Mouse (Mus musculus) T-helper 17 cell (primary cell): ENCODE measurements around the gene Spon1.

Experiments
- in situ Hi-C, 2 experiments: fragments of 300-600 bp; cut with MboI, MseI; formaldehyde crosslinking; loops; 1 replicate in 1 of 2; 2 replicates in 1 of 2; pipeline ENCODE4 v1.15.1; 2025; ENCODE audit warnings: high pct_unique_total_duplicates in 2 of 2

The Spon1 gene

DNA sequence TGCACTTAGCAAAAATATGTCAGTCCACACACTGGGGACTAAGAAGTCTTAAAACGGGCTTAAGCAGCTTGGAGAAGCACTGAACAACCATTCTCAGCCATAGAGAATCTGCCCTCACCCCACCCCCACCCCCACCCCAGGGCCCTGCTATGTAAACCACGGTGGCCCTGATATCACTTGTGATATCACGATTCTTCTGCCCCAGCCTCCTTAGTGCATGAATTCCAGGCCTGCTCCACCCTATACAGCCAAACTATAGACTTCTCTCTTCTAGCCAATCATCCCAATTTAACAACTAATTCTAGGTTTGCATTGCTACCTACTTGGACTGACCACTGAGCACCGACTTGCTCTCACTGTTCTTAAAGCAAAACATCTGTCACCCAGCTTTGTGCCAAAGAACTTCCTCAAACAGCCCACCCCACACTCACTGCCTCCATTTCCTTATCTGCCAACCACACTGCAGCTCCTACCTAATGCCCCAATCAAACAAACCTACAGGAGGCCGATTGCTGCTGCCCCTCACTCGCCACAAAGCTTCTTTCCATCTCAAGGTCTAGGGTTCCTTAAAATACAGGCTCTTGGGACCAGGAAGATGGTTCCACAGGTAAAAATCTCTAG is 278.2 kb downstream of the Spon1 start:
- in situ Hi-C loops: no loop called here

DNA sequence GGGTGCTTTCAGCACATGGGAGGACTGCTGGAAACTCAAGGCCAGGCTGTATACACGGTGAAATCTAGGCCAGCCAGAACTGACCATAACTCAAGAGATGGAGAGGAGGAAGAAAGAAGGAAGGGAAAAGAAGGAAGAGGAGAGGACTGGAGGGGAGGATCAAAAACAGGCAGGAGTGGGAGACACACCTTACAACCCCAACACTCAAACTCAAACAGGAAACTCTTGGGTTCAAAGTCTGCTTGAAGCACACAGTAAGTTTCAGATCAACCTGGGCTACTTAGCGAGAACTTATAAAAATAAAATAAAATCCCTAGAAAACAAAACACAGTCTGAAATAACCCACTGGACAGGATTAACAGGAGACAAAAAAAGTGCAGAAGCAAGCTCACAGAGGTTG is 280.0 kb downstream of the Spon1 start:
- in situ Hi-C loops: no loop called here

- in situ Hi-C loops: loop anchor here (25.0 kb wide), 2 partner anchors 134 to 1409 kb away; no protein-coding TSS in a partner anchor
Measured at GRCm38 (mm10) chr7:114053720-114054119, 287.9 kb downstream of the Spon1 start.

DNA sequence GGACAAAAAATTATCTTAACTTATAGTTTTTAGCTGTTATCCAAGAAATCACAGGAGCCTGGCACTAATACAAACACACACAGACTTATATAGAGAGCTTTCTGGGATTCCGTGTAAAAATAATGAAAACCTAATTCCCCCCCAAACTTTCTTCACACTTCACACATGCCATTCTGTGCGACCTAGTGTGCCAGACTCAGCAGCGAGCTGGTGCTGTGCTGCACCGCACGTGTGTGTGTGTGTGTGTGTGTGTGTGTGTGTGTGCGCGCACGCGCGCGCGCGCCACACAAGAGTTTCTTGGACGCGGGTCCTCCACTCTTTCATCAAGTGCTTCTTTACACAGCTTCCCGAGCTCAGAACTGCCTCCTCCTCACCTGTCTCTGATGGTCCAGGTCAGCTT is 292.4 kb downstream of the Spon1 start:
- in situ Hi-C loops: loop anchor here (25.0 kb wide), 2 partner anchors 129 to 1404 kb away; no protein-coding TSS in a partner anchor

GRCm38 (mm10) chr7:114058927-114059441 is 293.2 kb downstream of the Spon1 start:
- in situ Hi-C loops: loop anchor here (25.0 kb wide), 2 partner anchors 128 to 1403 kb away; no protein-coding TSS in a partner anchor

DNA sequence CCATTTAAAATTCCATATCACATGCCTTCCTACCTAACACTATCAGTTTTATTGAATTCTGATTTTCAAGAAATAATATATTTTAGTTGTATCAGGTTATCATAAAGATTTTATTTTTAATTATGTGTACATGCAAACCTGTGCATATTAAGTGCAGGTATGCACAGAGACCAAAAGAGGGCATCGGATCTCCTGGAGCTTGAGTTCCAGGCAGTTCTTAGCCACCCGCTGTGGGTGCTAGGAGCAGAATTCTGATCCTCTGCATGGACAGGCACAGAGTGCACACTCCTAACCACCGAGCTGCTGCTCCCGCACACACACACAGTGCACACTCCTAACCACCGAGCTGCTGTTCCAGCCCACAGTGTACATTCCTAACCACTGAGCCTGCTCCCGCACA is 294.6 kb downstream of the Spon1 start:
- in situ Hi-C loops: loop anchor here (25.0 kb wide), 2 partner anchors 127 to 1402 kb away; no protein-coding TSS in a partner anchor

DNA sequence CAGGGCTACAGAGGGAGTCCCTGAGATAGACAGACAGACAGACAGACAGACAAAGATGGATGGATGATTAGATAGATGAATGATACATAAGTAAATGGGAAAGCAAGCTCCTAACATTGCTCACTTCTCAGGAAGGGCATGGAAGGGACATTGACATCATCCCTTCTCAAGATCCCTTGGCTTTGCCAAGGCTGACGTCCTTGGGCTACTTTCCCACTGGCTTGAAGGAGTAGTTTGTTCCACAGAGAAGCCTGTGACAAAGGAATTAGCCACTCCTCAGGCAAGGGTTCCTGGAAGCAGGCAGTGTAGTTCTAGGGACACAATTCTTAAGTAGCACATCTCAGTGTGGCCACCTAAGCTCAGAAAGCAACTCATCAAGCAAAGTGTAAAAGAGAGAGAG is 296.7 kb downstream of the Spon1 start:
- in situ Hi-C loops: loop anchor here (25.0 kb wide), 2 partner anchors 125 to 1400 kb away; no protein-coding TSS in a partner anchor

- in situ Hi-C loops: loop anchor here (25.0 kb wide), 2 partner anchors 124 to 1399 kb away; no protein-coding TSS in a partner anchor
Measured at GRCm38 (mm10) chr7:114063534-114063933, 297.7 kb downstream of the Spon1 start.

GRCm38 (mm10) chr7:114063966-114064365 is 298.2 kb downstream of the Spon1 start:
- in situ Hi-C loops: loop anchor here (25.0 kb wide), 2 partner anchors 123 to 1398 kb away; no protein-coding TSS in a partner anchor

DNA sequence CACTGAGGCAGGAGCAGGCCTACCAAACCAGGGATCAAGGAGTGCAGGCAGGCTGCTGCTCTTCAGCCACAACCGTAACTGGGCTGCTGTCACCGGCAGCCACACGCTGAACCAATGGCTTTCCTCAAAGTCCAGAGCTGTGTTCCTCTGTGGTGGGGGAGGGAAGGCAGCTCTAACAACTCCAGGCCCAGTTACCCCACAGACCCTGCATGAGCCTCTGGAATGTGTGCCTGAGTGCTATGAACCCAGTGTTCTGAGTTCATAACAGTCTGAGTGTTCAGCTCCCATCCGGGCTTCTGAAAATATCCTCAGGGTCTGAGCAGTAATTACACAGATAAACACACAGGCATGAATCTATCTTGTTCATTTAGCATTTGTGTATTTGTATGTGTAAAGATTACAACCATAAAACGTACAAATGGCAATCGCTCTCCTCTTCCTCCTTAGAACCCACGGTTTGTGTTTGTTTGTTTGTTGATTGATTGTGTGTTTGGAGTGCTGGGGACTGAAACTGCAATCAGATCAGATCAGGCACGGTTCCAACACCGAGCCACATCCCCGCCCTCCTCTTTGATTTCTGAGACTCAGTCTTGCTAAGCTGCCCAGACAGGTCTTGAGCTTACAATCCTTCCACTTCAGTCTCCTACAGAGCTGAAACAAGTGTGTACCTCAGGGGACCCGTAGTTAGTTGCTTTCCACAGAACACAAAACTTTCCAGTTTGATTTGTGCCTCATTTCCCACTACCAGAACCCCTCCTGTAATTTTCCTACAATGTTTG is 299.8 kb downstream of the Spon1 start:
- in situ Hi-C loops: loop anchor here (5.0 to 25.0 kb wide), 3 partner anchors 122 to 1397 kb away; no protein-coding TSS in a partner anchor

GRCm38 (mm10) chr7:114066529-114067178 is 300.9 kb downstream of the Spon1 start:
- in situ Hi-C loops: loop anchor here (5.0 to 25.0 kb wide), 3 partner anchors 121 to 1396 kb away; no protein-coding TSS in a partner anchor

DNA sequence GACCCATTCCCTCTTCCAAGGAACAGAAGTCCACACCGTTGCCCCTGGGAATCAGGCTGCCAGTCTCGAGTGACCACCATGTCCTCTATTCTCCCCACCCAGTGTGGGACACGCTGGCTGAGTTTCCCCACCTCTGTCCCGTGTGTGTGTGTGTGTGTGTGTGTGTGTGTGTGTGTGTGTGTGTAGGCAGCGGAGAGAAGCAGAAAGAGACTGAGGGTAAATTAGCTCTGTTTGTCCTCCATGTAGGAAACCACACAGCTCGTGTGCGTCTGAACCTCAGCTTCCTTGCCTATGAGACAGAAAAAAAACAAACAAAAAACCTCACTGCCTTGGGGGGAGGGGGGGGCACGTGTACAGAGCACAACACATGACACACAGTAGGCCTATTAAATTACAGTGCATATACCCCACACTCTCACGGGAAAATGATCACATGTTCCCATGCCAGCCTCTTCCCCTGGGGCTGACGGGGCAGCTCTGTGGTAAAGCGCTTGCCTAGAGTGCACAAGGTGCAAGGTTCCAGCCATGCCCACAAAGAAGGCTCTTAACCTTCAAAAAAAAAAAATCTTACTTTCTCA is 303.2 kb downstream of the Spon1 start:
- in situ Hi-C loops: loop anchor here (5.0 to 25.0 kb wide), 3 partner anchors 118 to 1393 kb away; no protein-coding TSS in a partner anchor

- in situ Hi-C loops: loop anchor here (5.0 to 25.0 kb wide), 4 partner anchors 47 to 1392 kb away; partner anchors contain the start of gene Rras2 (in 1 of the 2)
Measured at GRCm38 (mm10) chr7:114069726-114070457, 304.1 kb downstream of the Spon1 start.

GRCm38 (mm10) chr7:114070458-114070840 is 304.7 kb downstream of the Spon1 start:
- in situ Hi-C loops: loop anchor here (5.0 to 25.0 kb wide), 3 partner anchors 47 to 1392 kb away; partner anchors contain the start of gene Rras2 (in 1 of the 2)

- in situ Hi-C loops: loop anchor here (5.0 to 25.0 kb wide), 3 partner anchors 46 to 1391 kb away; partner anchors contain the start of gene Rras2 (in 1 of the 2)
Measured at GRCm38 (mm10) chr7:114071395-114071794, 305.6 kb downstream of the Spon1 start.

DNA sequence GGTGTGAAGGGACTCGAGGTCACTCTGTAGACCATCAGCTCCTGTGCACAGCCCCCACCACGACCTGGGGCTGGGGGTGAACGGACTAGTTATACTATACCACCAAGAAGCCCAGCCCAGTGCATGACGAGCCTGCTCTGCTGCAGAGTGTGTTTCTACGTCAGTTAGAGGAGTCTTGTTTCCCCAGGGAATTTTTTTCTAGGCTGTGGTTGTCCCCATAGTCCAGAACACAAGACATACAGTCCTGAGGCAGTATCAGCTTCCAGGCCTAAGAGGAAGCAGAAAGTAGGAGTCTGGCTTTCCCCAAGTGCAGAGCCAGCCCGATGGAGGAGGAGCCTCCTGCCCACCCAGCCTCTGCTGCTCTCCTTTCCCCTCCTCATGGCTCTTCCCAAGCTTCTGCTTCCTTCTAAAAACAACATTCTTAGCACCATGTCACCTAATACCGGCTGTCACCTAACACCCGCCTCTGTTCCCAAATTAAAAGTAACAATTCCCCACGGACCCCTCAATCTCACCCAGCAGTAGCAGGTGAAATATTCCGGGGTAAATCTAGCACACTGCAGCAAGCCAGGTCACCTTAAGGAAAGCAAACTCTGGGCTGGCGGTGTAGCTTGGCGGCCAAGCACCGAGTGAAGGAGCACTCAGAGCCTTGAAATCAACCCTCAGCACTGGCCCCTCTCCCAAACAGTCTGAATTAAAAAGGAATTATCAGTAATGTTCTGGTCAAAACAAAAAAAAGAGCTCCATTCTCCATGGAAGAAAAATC is 306.2 kb downstream of the Spon1 start:
- in situ Hi-C loops: loop anchor here (5.0 to 25.0 kb wide), 3 partner anchors 45 to 1390 kb away; partner anchors contain the start of gene Rras2 (in 1 of the 2)

- in situ Hi-C loops: loop anchor here (5.0 to 25.0 kb wide), 3 partner anchors 43 to 1388 kb away; partner anchors contain the start of gene Rras2 (in 1 of the 2)
Measured at GRCm38 (mm10) chr7:114074133-114074532, 308.3 kb downstream of the Spon1 start.

- in situ Hi-C loops: loop anchor here (5.0 to 25.0 kb wide), 3 partner anchors 43 to 1388 kb away; partner anchors contain the start of gene Rras2 (in 1 of the 2)
Measured at GRCm38 (mm10) chr7:114074595-114074994, 308.8 kb downstream of the Spon1 start.

DNA sequence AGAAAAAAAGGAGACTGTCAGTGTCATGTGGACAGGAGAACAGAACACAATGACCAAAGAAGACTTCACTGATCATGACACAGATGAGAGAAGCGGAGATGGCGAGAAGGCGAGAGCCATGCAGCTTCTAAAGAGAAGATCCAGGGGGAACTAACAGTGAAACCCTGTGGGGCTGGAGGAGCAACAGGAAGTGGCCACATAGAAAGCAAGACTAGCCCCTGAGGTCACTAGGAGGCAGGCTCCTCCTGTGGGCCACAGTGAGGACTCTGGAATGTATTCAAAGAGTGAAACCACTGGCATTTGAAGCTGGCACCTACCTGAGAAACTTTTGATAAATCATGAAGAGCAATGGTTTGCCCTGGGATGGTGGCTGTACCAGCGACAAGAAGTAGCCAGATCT is 313.5 kb downstream of the Spon1 start:
- in situ Hi-C loops: loop anchor here in 1 of 2 experiments (25.0 kb wide), 1 partner anchor 408 kb away; no protein-coding TSS in a partner anchor
